ENCODE assay signal across 15 mouse cellular contexts in the genomic region with DNA sequence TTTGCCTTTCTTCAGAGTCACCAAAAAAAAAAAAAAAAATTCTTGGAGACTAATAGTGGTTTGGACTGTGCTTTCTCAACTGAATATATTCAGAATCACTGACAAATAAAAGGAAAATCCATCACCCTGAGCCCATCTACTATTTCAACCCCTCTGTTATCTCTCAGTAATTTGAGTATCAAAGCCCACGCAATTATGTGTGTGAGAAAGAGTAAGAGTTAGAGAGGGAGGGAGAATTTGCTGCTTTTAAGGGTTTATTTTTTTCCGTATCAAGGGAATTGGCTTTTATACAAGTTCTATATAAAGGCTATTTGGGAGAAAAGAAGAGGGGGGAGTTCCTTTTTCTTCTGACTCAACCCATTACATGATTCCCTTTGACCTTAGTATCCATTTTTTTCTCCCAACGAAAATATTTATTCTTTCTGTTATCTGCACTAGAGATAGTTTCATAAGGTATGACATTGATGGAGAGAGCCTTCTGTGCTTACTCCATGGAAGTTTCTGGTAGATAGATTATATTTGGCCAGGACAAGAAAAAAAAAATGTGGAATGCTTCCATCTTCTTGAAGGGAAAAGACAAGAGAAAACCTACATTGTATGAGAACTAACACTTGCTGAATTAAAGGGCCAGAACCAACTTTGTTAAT.
"Had no signal": no experiment of that assay in that cellular context is flagged by ENCODE, and none has a peak within 500 bp of the region (broad histone marks: within the 10 kb centered on the region; RNA-seq: fewer than 3 reads in every experiment).

No protein-coding gene starts in this region.

- H3K9me3 ChIP-seq: liver, embryonic 13.5 days; liver, embryonic 15.5 days; megakaryocyte, embryonic 14.5 days; midbrain, embryonic 12.5 days; midbrain, embryonic 15.5 days; neural tube, embryonic 12.5 days had no signal

- H3K4me2 ChIP-seq: liver, embryonic 11.5 days; liver, embryonic 13.5 days; liver, embryonic 15.5 days; midbrain, embryonic 12.5 days; midbrain, embryonic 15.5 days; neural tube, embryonic 12.5 days had no signal

- H3K4me1 ChIP-seq: liver, embryonic 13.5 days; liver, embryonic 15.5 days; megakaryocyte, embryonic 14.5 days; midbrain, embryonic 12.5 days; midbrain, embryonic 15.5 days; neural tube, embryonic 12.5 days had no signal

- H3K27ac ChIP-seq: liver, embryonic 13.5 days; liver, embryonic 15.5 days; macrophage; midbrain, embryonic 12.5 days; midbrain, embryonic 15.5 days; neural tube, embryonic 12.5 days had no signal

- ATAC-seq: liver, postnatal 0 days; midbrain, embryonic 15.5 days had no signal

- H3K27me3 ChIP-seq: liver, embryonic 13.5 days; liver, embryonic 15.5 days; megakaryocyte, embryonic 14.5 days; midbrain, embryonic 12.5 days; midbrain, embryonic 15.5 days; neural tube, embryonic 12.5 days had no signal

- H3K4me3 ChIP-seq: liver, embryonic 13.5 days; liver, embryonic 15.5 days; megakaryocyte, embryonic 14.5 days; midbrain, embryonic 12.5 days; midbrain, embryonic 15.5 days; neural tube, embryonic 12.5 days had no signal

- H3K36me3 ChIP-seq: liver, embryonic 13.5 days; liver, embryonic 15.5 days; midbrain, embryonic 12.5 days; midbrain, embryonic 15.5 days; neural tube, embryonic 12.5 days had no signal

- H3K9ac ChIP-seq: liver, embryonic 13.5 days; liver, embryonic 15.5 days; liver, postnatal 0 days; midbrain, embryonic 12.5 days; midbrain, embryonic 15.5 days; neural tube, embryonic 12.5 days had no signal

- DNase-seq: liver; liver, embryonic 13.5 days; liver, postnatal 0 days; lung, adult 2 months; lung, postnatal 14 days; right cerebral cortex, postnatal 14 days; thymus, postnatal 14 days; thymus, postnatal 36 days had no signal
